Mouse (Mus musculus) CD4-positive, CD25-positive, alpha-beta regulatory T cell, adult 9 weeks (primary cell): ENCODE results near the gene Eda. TPM values are rescaled to one million over a fixed set of nuclear protein-coding genes. Genes with fewer than 3 reads are reported as not detected.

Experiments used
- polyA plus RNA-seq: library from polyadenylated mRNA; unstranded; fragments of 100-300 nt; shearing (Covaris generic); gene quantifications from one replicate; pipeline ENCODE4 v1.2.1, GENCODE M21; 2017

Eda gene
- not detected for polyA plus RNA-seq

GRCm38 (mm10) chrX:99975250-99975984 lies at the start of gene Eda:
Eda (plus strand) TSS chrX:99975606.

GRCm38 (mm10) chrX:100428693-100429092 lies 453.3 kb downstream of the Eda start, which contains the start of gene Otud6a:
Otud6a (plus strand) TSS chrX:100429013.

GRCm38 (mm10) chrX:100442617-100443016 lies 467.2 kb downstream of the Eda start, which contains the start of gene Awat2:
Awat2 (minus strand) TSS chrX:100442717.

Other genes starting within 250 kb of the Eda start
- gene Tmem28, start 154.6 kb upstream of the Eda start, polyA plus RNA-seq: not detected